Mouse (Mus musculus) midbrain, embryonic 14.5 days (tissue): ENCODE results near the gene Tor1b. TPM values are rescaled to one million over a fixed set of nuclear protein-coding genes. Genes with fewer than 3 reads are reported as not detected.

Source experiments
- ATAC-seq: fragments of 200-750 bp; cut with Nextera tagmentation; 2 replicates; pipeline ENCODE4 v1.8.0; 2017; ENCODE audit warnings: moderate number of reproducible peaks, moderate library complexity; ENCODE audit not compliant: low FRiP score, low TSS enrichment
- DNase-seq: peaks from one replicate; pipeline ENCODE4 v3.0.0-alpha.2; 2015
- H3K27ac ChIP-seq: fragments of 300-500 bp; sonication (generic); replicated peaks from 2 replicates; pipeline ENCODE4 v1.5.1; 2014; ENCODE audit warnings: mild to moderate bottlenecking, low read depth, low read length, moderate library complexity
- H3K27me3 ChIP-seq: fragments of 300-500 bp; sonication (generic); 2 replicates; pipeline ENCODE4 v1.6.1; 2014; ENCODE audit warnings: low read length, control low read depth, mixed read lengths; ENCODE audit not compliant: control insufficient read depth, insufficient read depth
- H3K36me3 ChIP-seq: fragments of 300-500 bp; sonication (generic); 2 replicates; pipeline ENCODE4 v1.6.1; 2014; ENCODE audit warnings: low read length, control low read depth; ENCODE audit not compliant: control insufficient read depth, insufficient read depth
- H3K4me1 ChIP-seq: fragments of 300-500 bp; sonication (generic); 2 replicates; pipeline ENCODE4 v1.6.1; 2014; ENCODE audit warnings: mild to moderate bottlenecking, antibody characterized with exemption, low read length, control low read depth; ENCODE audit not compliant: control insufficient read depth, insufficient read depth
- H3K4me2 ChIP-seq: fragments of 300-500 bp; sonication (generic); 2 replicates; pipeline ENCODE4 v1.6.1; 2014; ENCODE audit warnings: mild to moderate bottlenecking, low read length, moderate library complexity
- H3K4me3 ChIP-seq: fragments of 300-500 bp; sonication (generic); replicated peaks from 2 replicates; pipeline ENCODE4 v1.5.1; 2014; ENCODE audit warnings: low read depth, low read length
- H3K9ac ChIP-seq: fragments of 300-500 bp; sonication (generic); replicated peaks from 2 replicates; pipeline ENCODE4 v1.6.1; 2014; ENCODE audit warnings: mild to moderate bottlenecking, low read length, moderate library complexity
- H3K9me3 ChIP-seq: fragments of 300-500 bp; sonication (generic); 2 replicates; pipeline ENCODE4 v1.6.1; 2016; ENCODE audit warnings: low read length, control low read depth, mixed read lengths; ENCODE audit not compliant: control insufficient read depth
- WGBS: fragments of 180-500 bp; shearing (Covaris S2); extraction: QIAGEN DNeasy Blood & Tissue Kit; methylation state at CpG from one replicate; pipeline ENCODE4 v1.1.7; 2014; 5-methylcytosine and 5-hydroxymethylcytosine counted together
- polyA plus RNA-seq: library from polyadenylated mRNA; unstranded; fragments of >200 nt; fragmentation: Nextera tagmentation; extraction: Ambion mirVana; gene quantifications from 2 replicates; pipeline ENCODE4 v1.2.1, GENCODE M21; 2014

Gene Tor1b
- polyA plus RNA-seq, 1 experiment from 2014 or later: 19.4 TPM

DNA sequence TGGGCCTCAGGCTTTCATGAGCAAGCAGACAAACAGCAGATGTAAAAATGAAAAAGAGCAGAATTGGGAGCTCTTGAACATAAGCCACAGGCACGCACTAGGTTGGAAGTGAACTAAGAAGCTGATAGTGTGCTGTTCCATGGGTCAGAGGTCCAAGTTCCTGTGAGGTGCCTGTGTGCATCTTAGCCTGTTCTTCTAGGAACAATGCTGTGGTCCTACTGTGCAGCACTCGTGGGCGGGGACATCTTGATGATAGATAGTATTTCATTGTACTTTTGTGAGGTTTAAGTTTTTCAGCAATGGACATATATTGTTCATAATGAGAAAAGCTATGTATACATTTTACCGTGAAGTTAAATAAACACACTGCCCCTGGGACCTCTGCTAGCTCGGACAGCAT lies 54.4 kb downstream of the Tor1b start:
- ATAC-seq (no peak), DNase-seq (no peak)
- Histone ChIP-seq H3K27ac (no peak overlapping the region), H3K4me2 (no peak overlapping the region), H3K4me3 (no peak overlapping the region), H3K4me1 (no peaks in the 10 kb centered on the region), H3K27me3 (no peaks in the 10 kb centered on the region), H3K9ac (no peak overlapping the region), H3K9me3 (no peaks in the 10 kb centered on the region), H3K36me3 (peaks cover 91% of the 10 kb centered on the region)
- WGBS: 94% methylated on average over 5 of the region's 5 CpGs

Other genes with a start within 250 kb of the Tor1b start
- gene 1700001O22Rik, start 149.3 kb upstream of the Tor1b start, polyA plus RNA-seq: 0.87 and 1.0 TPM in 2 replicates
- 114 and 122 TPM in 2 replicates for gene Ntmt1, start 145.1 kb upstream of the Tor1b start, polyA plus RNA-seq
- 38.5 and 42.7 TPM in 2 replicates for gene Asb6, start 122.6 kb upstream of the Tor1b start, polyA plus RNA-seq
- gene Prrx2, start 118.0 kb upstream of the Tor1b start, polyA plus RNA-seq: 1.4 and 2.2 TPM in 2 replicates
- gene Ptges, start 23.1 kb upstream of the Tor1b start, polyA plus RNA-seq: 3.2 and 4.2 TPM in 2 replicates
- 81.2 and 89.5 TPM in 2 replicates for gene Tor1a, start 15.0 kb downstream of the Tor1b start, polyA plus RNA-seq
- gene BC005624, start 29.2 kb downstream of the Tor1b start, polyA plus RNA-seq: 68.2 and 78.7 TPM in 2 replicates
- gene Usp20, start 29.3 kb downstream of the Tor1b start, polyA plus RNA-seq: 28.5 and 35.8 TPM in 2 replicates
- gene Fnbp1, start 189.0 kb downstream of the Tor1b start, polyA plus RNA-seq: 18.3 and 21.0 TPM in 2 replicates
- gene Gpr107, start 199.4 kb downstream of the Tor1b start, polyA plus RNA-seq: 25.5 and 25.6 TPM in 2 replicates